In genomic region chr13:4645248-4645647, GRCm38 (mm10) we compare ENCODE assay signal across 21 mouse cellular contexts.
"Had no signal": no experiment of that assay in that cellular context is flagged by ENCODE, and none has a peak within 500 bp of the region (broad histone marks: within the 10 kb centered on the region; RNA-seq: fewer than 3 reads in every experiment).

No protein-coding gene starts in this region.

- DNase-seq: heart, postnatal 10 days; heart, postnatal 14 days; heart, postnatal 4 days; kidney, adult 11 months; kidney, adult 18-20 months; kidney, adult 2 months; kidney, adult 8-10 months; kidney, adult 9 months; kidney, postnatal 10 days; kidney, postnatal 14 days; kidney, postnatal 25 days; kidney, postnatal 36 days; kidney, postnatal 4 days; layer of hippocampus, adult 9-11 months; layer of hippocampus, postnatal 36 days had no signal

- ATAC-seq: hindbrain, embryonic 16.5 days; hindbrain, postnatal 0 days; inflammation-experienced regulatory T-cells, adult 6 months; intestine, embryonic 15.5 days; intestine, embryonic 16.5 days; intestine, postnatal 0 days had no signal
